In genomic region chr14:8608559-8609171, GRCm38 (mm10) we compare ENCODE assay signal across 8 mouse cellular contexts. TPM values are rescaled to one million over a fixed set of nuclear protein-coding genes. Genes with fewer than 3 reads are reported as not detected.
DNase-seq lines count a peak whose midpoint lies in the region; TF ChIP-seq lines count a peak whose summit lies in the region.
"Had no signal": no experiment of that assay in that cellular context is flagged by ENCODE, and none has a peak within 500 bp of the region (broad histone marks: within the 10 kb centered on the region; RNA-seq: fewer than 3 reads in every experiment).

No protein-coding gene starts in this region.

- H3K27ac ChIP-seq in layer of hippocampus, adult 2 months, result peak overlapping the region; percentile 58; the same call in 1 of the 2 replicates
- H3K27ac ChIP-seq: liver, embryonic 13.5 days had no signal

- intact Hi-C loops in heart, postnatal 14 days (cut with DNase I), result loop anchor here (5.0 kb wide), 1 partner anchor 324 kb away; no protein-coding TSS in a partner anchor

- H3K9me3 ChIP-seq in E14TG2a.4 (ENCODE audit: low read length), result no peaks in the 10 kb centered on the region
- H3K9me3 ChIP-seq: liver, embryonic 13.5 days had no signal

- H3K4me3 ChIP-seq in E14TG2a.4 (replicated peaks; ENCODE audit: low read length), result no peak overlapping the region
- no peak overlapping the region for H3K4me3 ChIP-seq in layer of hippocampus, adult 2 months
- H3K4me3 ChIP-seq: liver, embryonic 13.5 days had no signal

- no peaks in the 10 kb centered on the region for H3K27me3 ChIP-seq in E14TG2a.4 (ENCODE audit: insufficient read depth, low read length)
- H3K27me3 ChIP-seq: liver, embryonic 13.5 days had no signal

- H3K36me3 ChIP-seq in E14TG2a.4 (ENCODE audit: insufficient read depth, low read length), result no peaks in the 10 kb centered on the region; the same call in 1 of the 2 replicates
- H3K36me3 ChIP-seq: liver, embryonic 13.5 days had no signal

- DNase-seq in T-cell, adult 2 months (ENCODE audit: low spot score), result peak; percentile 28
- peak; percentile 77 for DNase-seq in embryo, embryonic 11 days
- peak; percentile 67 to 78 for DNase-seq in heart, postnatal 14 days
- DNase-seq in layer of hippocampus, adult 2 months (ENCODE audit: low spot score in 2 of 2), result peak; percentile 69 to 80
- peak; percentile 69 for DNase-seq in lung, postnatal 36 days
- peak; percentile 69 for DNase-seq in right cerebral cortex, postnatal 4 days
- DNase-seq: liver, embryonic 13.5 days had no signal

- peaks cover 22% of the 10 kb centered on the region for H3K4me1 ChIP-seq in E14TG2a.4 (replicated peaks; ENCODE audit: low read depth, low read length)
- H3K4me1 ChIP-seq: liver, embryonic 13.5 days had no signal

- peak; percentile 69 for TF ChIP-seq CTCF in E14TG2a.4 (conservative IDR thresholded peaks at IDR 0.05; ENCODE audit: low read length)
- TF ChIP-seq CTCF in layer of hippocampus, adult 2 months (conservative IDR thresholded peaks at IDR 0.05), result peak; percentile 90

RNA-seq across cellular contexts. Expression of gene 4930452B06Rik, which starts 57.4 kb away (rescaled TPM):
- total RNA-seq in heart, postnatal 14 days (2021), result 1 to 10 TPM; 3.3 to 4.1 TPM
- 1 to 10 TPM; 4.9 to 5.7 TPM for total RNA-seq in layer of hippocampus, adult 2 months (2021)
